Mouse (Mus musculus) gastrocnemius, adult 18-20 months (tissue): ENCODE measurements at regions not wholly inside any gene's neighbourhood (a gene's known extent, or its start where the extent isn't known, plus 50 kb on each side); places are given as distances from the start of the nearest gene placed in this dataset.
"Not testable (repeated sequence)": the region's sequence is repeated elsewhere in the genome, so short reads cannot be mapped to it uniquely, and the experiment has no call there.

ENCODE experiments used
- DNase-seq: peaks from one replicate; pipeline ENCODE4 v3.0.0; 2021; ENCODE audit warnings: low spot score

DNA sequence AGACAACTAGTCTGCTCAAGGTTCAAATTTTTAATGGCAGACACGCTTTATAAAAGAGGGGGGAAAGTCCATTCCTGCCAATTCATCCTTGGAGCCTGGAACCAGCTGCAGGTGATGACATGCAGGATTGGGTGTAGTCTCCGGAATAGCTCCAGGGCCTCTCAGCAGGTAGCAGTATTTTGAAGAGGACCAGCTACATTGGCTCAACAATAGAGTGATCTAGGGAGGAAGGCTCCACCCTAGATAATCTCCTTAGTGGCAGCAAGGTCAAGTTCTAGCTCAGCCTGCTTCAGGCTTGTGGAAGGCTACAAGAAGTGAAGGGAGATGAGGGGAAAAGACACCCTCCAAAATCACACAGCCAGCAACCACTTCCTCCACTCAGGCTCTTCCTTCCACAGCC, 1405.1 kb downstream of the 4930444P10Rik start:
- DNase-seq, result not testable (repeated sequence)

DNA sequence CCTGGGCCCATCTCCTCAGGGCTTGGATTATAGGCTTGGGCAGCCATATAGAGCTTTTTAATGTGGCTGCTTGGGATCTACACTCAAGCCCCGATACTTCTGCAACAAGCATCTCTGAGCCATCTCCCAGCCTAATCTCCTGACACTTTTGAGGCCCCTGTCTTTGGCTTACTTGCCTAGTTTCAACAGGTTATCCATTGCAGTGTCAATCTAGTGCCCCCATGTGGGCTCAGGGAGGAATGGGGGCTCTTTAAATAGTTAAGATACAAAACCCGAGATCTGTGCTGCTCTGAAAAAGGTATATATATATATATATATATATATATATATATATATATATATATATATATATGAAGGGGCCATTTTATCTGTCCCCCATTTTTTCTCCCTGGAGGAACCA, 1407.0 kb downstream of the 4930444P10Rik start:
- DNase-seq, result no peak

DNA sequence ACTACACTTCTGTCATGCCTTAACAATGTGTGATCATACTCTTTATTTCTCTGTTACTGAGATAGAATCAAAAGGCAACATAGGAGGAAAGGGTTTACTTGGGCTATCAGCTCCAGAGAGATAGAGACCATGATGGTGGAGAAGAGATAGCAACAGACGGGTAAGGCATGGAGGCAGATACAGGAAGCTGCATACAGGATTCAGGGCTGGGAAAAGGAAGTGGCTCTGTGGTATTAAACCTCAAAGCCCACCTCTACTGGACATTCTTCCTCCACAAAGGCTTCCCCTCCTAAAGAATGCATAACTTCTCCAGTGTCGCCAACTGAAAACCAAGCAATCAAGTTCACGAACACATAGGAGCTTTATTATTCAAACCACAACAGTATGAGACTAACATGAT, 1412.7 kb downstream of the 4930444P10Rik start:
- no peak for DNase-seq

DNA sequence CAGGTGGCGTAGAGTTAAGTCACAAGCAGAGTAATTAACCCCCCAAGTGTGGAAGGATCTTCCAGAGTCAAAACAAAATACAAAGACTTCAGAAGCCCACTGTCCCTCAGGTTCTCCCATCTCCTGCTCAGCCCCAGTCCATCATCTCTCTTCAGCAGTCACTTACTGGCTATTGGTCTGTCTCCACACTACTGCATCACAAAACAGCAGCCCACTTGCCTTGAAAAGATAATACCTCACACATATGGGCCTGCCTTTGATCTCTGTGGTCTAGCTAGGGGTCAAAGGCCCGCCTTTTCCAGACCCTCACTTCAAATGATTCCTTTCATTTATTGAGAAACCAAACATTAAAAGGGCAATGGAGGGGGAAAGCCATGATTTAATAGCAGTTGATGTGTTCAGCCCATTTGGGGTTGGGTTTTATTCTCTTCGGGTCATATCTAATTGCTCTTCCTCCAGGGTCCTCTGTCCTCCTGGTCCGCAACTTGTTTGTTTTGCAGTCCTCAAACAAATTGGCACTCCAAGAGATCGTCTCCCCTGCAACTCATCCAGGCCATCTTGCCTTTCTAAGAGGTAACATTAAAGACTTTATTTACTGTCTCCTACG, 1420.6 kb downstream of the 4930444P10Rik start:
- no peak for DNase-seq

DNA sequence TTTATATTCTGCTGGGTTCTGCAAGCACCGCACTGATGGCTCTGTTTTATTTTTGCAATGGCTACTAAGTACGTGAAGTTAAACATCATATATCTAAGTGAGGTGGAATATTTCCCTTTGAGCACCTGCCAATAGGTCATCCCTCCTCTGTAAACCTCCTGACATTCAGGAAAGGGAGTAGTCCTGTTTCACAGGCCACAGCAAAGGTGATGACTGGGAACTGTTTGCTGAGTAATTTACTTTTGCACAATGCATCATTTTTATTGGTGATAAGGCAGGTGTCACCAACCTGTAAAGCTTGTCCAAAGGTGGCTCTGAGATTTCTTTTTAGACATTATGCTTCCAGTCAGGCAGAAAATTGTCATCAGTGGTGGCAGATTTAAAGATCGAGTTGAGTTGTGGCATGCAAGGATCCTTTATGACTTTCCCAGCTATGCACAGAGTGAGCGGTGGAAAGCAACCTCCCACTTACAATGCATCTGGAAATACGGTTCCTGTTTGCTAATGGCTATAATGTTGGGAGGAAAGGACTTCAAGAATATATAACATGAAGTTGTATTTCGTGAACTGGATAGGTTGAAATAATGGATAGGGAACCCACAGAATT, 1430.3 kb downstream of the 4930444P10Rik start:
- DNase-seq, result no peak

DNA sequence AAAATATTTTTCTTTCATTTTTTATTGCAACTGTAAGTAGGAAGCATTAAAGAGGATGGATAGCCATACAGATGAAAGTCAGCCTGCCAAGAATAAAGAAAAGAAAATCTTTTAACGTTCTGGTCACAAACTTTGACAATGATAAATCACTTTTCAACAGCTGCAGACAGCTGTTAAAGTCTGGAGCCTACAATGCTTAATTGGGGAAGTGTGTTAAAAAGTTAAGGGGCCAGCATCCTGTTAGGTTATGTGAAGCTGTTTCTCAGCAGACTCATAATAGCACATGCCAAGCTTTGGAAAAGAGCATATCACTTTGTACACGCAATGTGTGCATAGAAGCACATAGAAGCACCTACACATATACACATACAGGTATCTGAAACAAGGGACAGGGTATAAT, 1431.3 kb downstream of the 4930444P10Rik start:
- DNase-seq, result no peak

DNA sequence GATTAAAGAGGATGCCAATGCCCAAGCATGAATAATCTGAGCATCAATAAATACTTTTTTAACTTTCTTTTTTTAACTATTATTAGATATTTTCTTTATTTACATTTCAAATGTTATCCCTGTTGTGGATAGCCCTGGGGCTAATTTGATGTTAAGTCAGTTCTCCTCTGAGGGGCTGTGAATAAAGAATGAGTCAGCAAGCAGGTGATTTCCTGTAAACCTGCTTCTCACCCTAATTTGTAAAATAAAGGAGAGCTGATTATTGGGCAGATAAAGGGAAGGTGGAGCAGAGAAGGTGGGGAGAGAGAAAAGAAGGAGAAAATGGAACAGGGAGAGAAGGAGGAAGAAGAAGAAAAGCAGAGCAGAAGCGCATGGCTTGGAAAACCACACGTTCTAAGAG, 1442.8 kb downstream of the 4930444P10Rik start:
- DNase-seq, result no peak

DNA sequence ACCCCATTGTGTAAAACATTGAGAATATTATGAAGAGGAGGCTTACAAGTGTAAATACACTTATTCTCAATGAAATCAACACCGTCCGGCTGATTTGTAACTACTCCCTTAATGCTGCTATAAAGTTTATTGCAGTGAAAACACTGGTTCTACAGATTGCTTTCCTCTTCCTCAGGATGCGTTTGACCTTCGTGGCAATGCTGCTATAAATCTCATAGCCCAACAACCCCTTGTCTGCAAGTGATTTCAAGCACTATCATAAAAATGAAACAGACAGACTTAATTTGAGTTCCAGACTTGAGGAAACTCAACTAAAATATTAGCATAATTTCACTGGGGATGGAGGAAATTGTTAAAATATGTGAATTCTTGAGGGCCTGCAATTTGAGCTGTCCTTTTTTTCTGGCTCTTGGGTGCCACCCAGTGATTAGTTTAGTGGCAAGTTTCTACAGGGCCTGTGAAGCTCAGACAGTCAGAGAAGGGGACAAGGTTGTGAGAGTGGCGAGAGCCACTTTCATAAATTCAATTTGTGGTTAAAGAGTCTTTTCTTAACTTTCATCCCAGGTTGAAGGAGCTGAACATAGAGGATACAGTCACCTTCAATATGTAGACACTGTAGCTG, 1457.4 kb downstream of the 4930444P10Rik start:
- no peak for DNase-seq

DNA sequence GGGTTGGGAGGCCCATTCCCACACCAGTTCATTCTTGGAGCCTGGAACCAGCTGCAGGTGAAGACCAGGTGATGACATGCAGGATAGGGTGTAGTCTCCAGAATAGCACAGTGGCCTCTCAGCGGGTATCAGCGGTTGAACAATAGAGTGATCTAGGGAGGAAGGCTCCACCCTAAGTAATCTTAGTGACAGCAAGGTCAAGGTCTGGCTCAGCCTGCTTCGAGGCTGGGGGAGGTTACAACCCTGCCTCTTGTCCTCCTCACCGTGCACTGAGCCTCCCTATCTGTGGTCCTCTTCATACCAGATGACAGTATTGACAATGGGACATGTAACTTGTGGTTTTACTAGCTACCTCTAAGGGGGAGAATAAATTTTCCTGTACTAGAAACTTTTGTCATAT, 1461.1 kb downstream of the 4930444P10Rik start:
- no peak for DNase-seq

DNA sequence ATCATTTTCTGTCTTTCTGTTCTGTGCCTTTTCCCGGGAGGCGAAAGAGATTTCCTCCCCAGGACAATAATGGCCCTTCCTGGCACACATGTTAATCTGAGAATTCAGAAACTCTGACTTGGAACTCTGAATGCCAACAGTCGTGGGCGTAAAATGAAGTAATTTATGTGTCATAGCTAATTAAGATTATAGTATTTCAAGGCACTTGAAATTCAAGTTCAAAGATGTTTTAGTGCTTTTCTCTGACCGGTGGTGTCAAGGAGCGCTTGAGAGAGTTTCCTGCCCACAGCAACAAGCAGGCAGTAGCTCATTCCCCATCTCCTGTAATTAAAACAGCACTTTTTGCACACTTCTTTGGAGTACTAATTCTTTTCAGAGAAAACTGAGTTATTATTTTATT, 1465.9 kb downstream of the 4930444P10Rik start:
- DNase-seq, result no peak

DNA sequence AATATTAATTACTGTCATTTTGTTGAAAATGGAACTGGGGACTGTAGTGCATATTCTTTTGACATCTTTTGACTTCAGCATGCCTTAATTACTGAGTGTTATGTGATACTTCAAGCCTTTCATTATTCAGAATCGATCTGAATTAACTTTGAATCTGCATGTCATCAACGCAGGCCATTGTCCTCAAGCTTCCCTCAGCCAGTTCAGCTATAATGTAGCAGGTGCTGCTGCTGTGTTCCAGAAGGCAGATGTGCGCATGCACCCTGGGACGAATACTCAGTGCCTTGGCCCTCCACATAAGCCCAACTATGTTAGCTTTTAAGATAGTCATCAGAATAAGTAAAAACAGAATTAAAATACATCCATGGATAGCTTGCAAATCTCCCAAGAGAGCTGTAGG, 1466.4 kb downstream of the 4930444P10Rik start:
- DNase-seq, result no peak

DNA sequence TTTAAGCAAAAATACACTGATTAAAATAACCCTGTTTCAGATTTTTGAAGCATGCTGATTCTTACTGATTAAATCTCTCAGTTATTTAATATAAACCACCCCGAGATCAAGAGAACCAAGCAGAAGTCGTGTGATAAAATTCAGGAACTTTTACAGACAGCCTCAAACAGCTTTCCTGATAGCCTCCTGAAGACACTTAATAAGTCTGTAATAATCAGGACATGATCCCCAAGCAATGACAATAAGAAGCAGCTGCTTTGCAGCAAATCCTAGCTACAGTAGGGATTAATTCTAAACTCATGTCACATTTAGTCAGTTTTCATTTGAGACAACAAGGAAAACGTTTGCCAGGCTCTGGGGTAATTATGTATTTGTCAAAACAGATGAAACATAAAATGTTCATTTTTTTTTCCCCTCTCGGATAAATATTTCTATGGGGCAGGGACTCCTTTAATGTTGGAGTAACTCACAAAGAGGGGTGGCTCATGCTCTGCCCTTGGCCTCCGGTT, 1472.1 kb downstream of the 4930444P10Rik start:
- no peak for DNase-seq

DNA sequence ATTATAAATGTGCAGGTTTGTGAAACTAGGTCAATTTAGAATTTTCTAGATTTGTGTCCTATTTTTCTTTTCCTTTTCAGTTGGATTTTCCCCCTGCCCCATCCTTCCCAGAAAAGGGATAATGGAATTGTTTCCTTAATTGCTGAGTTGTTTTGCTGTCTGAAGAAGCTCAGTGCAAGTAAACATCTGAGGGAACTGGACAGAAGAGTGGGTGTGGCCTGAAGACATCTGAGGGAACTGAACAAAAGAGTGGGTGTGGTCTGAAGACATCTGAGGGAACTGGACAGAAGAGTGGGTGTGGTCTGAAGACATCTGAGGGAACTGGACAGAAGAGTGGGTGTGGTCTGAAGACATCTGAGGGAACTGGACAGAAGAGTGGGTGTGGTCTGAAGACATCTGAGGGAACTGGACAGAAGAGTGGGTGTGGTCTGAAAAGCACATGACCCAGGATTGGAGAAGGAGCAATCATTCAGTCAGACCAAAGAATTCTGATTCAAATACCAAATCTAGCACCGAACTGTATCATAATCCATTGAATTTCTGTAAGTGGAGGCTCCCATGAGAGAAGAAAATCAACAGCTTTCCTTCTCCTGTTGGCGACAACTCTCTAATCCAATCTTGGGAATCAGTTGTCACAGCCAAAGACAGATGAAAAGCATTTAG, 1479.8 kb downstream of the 4930444P10Rik start:
- no peak for DNase-seq

DNA sequence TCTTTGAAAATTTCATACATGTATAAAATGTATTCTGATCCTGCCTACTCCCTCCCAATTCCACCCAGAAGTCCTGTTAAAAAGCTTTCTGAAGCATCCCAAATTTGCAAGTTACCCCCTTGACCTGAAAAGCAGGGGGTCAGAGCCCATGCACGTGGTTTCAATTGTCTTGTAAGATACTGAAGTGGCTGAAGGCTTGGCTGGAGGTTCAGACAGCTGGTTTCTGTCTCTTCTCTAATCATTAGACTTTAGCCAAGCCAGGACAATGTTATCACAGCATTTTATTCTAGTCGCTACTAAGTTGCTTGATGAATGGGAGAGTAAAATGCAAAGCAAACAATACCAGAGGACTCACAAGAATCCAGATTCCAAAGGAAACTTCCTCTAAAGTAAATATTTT, 1484.1 kb downstream of the 4930444P10Rik start:
- no peak for DNase-seq

DNA sequence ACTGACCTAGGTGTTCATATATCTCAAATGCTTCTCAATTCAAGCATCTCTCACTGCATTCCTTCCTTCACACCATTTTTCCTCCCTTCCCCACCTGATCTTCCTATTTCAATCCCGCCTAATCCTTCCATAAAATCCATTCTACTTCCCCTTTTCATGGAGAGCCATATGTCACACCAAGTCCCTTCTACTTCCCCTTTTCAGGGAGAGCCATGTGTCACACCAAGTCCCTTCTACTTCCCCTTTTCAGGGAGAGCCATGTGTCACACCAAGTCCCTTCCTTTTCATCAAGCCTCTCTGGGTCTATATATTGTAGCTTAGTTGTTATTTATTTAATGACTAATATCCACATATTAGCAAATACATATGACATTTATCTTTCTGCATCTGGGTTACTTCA, 1497.2 kb downstream of the 4930444P10Rik start:
- DNase-seq, result no peak

DNA sequence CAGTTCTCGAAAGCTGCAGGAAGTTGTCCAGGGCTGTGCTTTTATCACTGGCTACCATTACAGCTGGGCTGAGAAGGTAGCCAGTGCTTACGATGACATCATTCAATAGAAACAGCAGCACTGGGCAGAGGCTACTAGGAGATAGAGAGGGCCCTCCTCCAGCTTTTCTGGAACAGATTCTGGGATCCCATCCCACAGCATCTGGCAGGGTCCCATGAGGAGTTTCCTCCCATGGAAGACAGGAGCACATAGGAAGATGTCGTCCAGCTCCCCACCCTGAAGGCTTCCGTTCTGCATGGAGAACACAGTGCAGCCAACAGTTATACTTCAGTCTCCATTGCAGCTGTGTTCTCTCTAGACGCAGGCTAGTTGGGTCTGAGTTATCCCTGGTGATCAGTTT, 1503.2 kb downstream of the 4930444P10Rik start:
- DNase-seq, result peak; percentile 2

DNA sequence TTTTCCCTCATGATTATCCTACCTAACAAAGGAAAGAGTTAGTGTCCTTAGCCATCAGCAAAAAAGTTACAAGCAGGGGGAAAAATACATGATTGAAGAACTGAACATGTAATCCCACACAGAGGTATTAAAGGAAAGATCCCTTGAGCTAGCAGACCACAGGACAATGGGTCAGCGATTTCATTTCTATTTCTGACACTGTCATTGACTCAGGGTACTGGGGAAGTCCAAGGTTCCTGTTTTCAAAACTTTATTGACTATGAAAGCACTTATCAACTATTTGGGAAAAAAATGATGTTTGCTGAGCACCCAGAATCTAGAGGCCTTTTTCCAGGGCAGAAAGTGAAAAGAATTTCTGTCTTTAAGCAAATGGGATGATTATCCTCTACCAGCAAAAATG, 1513.7 kb downstream of the 4930444P10Rik start:
- DNase-seq, result no peak

DNA sequence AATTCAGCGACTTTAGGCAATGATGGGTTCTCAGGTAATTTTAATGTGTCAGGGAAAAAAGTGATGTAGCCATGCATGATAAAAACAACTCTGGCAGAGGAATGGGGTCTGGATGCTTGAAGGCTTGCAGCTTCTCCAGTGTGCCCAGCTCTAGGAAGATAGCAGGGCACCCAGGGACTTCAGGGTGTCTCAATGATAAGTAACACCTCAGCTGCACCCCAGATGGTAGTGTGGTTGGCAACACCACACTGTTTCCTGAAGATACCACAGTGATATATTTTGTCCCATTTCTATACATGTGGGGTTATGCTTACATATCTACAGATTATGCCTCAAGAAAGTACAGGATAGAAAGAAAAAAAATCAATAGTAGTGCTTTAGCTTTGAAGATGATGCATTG, 1516.9 kb downstream of the 4930444P10Rik start:
- no peak for DNase-seq

DNA sequence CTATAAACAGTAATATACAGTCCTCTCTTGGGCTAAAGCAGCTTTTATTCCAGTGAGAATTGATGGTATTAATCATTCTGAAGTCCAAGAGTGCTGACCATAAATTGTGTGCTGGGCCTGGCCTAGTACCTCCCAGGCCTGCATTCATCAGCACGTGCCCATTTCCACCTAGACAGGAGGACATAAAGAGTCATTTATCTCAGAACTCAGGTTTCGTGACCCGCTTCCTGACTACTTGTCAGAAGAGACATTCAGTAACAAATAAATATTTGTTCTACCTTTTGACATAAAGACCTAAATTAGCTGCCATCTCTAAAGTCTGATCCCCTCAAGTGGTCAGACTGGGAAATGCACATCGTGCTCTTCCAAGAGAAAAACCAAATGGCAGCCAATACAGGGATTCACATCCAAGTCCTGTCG, 1522.6 kb downstream of the 4930444P10Rik start:
- no peak for DNase-seq

DNA sequence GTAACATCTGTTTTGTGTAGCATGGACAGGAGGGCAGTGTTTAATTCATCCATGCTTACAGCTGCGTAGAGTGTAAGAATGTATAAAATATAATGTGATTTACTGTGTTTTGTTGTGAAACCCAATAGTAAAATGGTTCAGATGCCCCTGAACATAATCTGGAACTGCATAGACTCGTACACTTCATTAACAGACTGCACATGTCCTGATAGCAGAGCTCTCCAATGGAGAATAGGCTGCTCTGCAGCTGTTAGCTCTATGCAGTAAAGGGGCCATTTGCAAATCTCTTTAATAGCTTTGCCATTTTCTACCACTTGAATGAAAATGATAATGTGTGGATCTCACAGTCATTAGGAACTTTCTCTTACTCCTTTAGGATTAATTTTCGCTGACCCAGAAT, 1523.0 kb downstream of the 4930444P10Rik start:
- no peak for DNase-seq

DNA sequence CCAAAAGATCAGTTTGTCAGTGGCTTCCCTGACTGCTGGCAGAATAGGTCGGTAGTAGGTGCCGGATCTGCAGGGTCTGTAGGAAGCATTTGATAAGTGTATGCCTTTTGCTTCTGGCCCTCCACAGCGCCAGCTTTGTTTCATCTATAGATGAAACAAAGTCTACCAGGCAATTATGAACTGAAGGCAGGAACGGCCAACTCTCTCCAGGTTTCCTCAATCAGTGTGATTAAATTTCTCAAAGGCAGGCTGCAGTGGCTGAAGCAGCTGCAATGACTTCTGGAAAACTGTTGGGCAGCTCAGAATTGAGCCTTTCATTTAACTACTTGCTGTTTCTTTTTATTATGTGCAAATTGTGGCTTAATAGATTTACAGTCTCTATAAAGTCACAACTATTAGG, 1526.1 kb downstream of the 4930444P10Rik start:
- no peak for DNase-seq

DNA sequence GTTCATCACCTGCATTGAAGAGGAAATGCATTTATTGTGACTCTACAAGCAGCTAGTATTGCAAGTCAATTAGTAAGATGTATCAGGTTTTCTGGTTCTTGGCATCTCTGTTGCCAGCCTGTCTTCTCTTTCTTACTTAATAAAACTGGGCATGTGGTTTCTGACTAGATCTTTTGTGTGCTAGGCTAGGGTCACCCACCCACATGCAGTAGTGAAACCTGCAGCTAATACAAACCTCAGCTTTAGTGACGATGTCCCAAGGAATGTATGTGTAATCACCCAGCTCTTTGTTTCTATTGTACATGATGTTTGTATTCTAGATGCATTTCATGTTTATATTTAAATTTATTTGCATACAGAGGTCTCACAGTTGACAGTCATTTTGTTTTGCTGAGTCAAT, 1526.7 kb downstream of the 4930444P10Rik start:
- no peak for DNase-seq
